Mouse (Mus musculus): ENCODE data around the gene Sos1.

The Sos1 gene

GRCm38 (mm10) chr17:80492811-80493210, 12.6 kb upstream of the Sos1 start:
- no peak for DNase-seq

- DNase-seq: no peak
Measured at GRCm38 (mm10) chr17:80492274-80492673, 12.0 kb upstream of the Sos1 start.

GRCm38 (mm10) chr17:80490166-80490565, 9.9 kb upstream of the Sos1 start:
- no peak for DNase-seq

- DNase-seq: no peak
Measured at GRCm38 (mm10) chr17:80488918-80489317, 8.7 kb upstream of the Sos1 start.

- no peak for DNase-seq
Measured at GRCm38 (mm10) chr17:80485160-80485559, 4.9 kb upstream of the Sos1 start.

GRCm38 (mm10) chr17:80480855-80481224, 587 bp upstream of the Sos1 start:
- DNase-seq: no peak

- DNase-seq: peak; percentile 77 to 85
Measured at GRCm38 (mm10) chr17:80479295-80480030, 790 bp downstream of the Sos1 start.

- no peak for DNase-seq
Measured at GRCm38 (mm10) chr17:80477679-80478078, 2.6 kb downstream of the Sos1 start.

GRCm38 (mm10) chr17:80476496-80476895, 3.8 kb downstream of the Sos1 start:
- DNase-seq: no peak

GRCm38 (mm10) chr17:80471056-80471802, 9.0 kb downstream of the Sos1 start:
- DNase-seq: peak in 1 of 2 experiments; percentile 27

- DNase-seq: peak; percentile 30 to 57
Measured at GRCm38 (mm10) chr17:80468417-80468894, 11.8 kb downstream of the Sos1 start.

- DNase-seq: no peak
Measured at GRCm38 (mm10) chr17:80460258-80460657, 20.0 kb downstream of the Sos1 start.

GRCm38 (mm10) chr17:80455648-80456047, 24.6 kb downstream of the Sos1 start:
- no peak for DNase-seq

- no peak for DNase-seq
Measured at GRCm38 (mm10) chr17:80450426-80451030, 29.7 kb downstream of the Sos1 start.

- DNase-seq: no peak
Measured at GRCm38 (mm10) chr17:80446470-80446869, 33.8 kb downstream of the Sos1 start.

GRCm38 (mm10) chr17:80445433-80445832, 34.8 kb downstream of the Sos1 start:
- no peak for DNase-seq

- no peak for DNase-seq
Measured at GRCm38 (mm10) chr17:80435680-80436079, 44.6 kb downstream of the Sos1 start.

- DNase-seq: no peak
Measured at GRCm38 (mm10) chr17:80434430-80434829, 45.8 kb downstream of the Sos1 start.

GRCm38 (mm10) chr17:80431997-80432396, 48.3 kb downstream of the Sos1 start:
- no peak for DNase-seq

GRCm38 (mm10) chr17:80427966-80428365, 52.3 kb downstream of the Sos1 start:
- DNase-seq: peak; percentile 16 to 51

- DNase-seq: no peak
Measured at GRCm38 (mm10) chr17:80426901-80427300, 53.4 kb downstream of the Sos1 start.

- DNase-seq: no peak
Measured at GRCm38 (mm10) chr17:80426171-80426570, 54.1 kb downstream of the Sos1 start.

- no peak for DNase-seq
Measured at GRCm38 (mm10) chr17:80420998-80421397, 59.3 kb downstream of the Sos1 start.

Data from kidney, postnatal 4 days (tissue).